Mouse (Mus musculus): ENCODE measurements around the gene 3830417A13Rik. TPM values are rescaled to one million over a fixed set of nuclear protein-coding genes. Genes with fewer than 3 reads are reported as not detected.

Gene 3830417A13Rik
- polyA plus RNA-seq (2015; fragmentation: Nextera tagmentation; extraction: Ambion mirVana) = 5.1 and 5.6 TPM in 2 replicates

DNA sequence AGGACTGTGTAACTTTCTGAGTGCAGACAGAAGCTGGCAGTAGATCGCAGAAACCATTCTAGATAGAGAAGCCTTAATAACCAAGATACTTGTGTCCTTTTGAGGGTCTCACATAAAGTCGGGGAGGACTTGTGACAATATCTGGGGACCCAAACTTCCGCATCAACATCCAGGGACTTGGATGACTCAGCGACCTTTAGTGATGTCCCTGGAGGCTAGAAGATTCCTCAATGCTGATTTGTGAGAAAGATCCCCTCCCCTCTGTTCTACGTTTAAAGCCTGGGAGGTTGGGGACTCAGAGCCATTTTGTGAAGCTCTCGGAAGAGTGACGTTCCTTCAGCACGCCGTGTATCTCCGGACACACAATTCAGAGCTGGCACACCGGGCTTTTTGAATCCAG lies at the start of gene 3830417A13Rik:
TSS of gene 3830417A13Rik (plus strand) at position 301 of the 400 bp plus-strand sequence.

DNA sequence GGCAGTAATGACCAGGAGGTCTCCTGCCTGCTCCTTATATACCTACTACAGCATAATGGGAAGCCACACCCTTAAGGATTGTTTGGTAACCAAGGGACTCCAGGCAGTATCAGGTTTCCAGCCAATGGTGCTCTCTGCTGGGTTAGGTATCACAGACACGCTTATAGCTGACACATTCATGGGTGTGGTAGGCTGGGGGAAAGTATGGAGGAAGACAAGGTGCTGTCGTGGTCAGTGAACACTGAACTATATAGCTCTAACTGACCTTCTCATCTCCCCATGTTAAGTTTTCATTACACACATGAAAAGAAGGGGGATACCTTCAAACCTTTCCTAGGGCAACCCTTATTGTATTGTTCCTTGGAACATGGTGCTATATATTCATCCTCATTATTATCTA lies 21.2 kb upstream of the 3830417A13Rik start, which contains the start of gene Gm6760:
TSS of gene Gm6760 (minus strand) at position 101 of the 400 bp plus-strand sequence.

Other genes with a start within 250 kb of the 3830417A13Rik start
- gene Gm6760, start 21.4 kb upstream of the 3830417A13Rik start, polyA plus RNA-seq (2015; fragmentation: Nextera tagmentation; extraction: Ambion mirVana) = not detected in 2 replicates
- gene Slitrk4, start 103.4 kb downstream of the 3830417A13Rik start, polyA plus RNA-seq (2015; fragmentation: Nextera tagmentation; extraction: Ambion mirVana) = 0.83 and 1.0 TPM in 2 replicates